Mouse (Mus musculus): ENCODE results near the gene Lrrc37a.

GRCm38 (mm10) chr11:103504497-103504896, at the start of gene Lrrc37a:
- TF ChIP-seq CTCF (IDR thresholded peaks at IDR 0.05; ENCODE audit: insufficient read depth, low read depth, low read length) (no peak), POLR2A (IDR thresholded peaks at IDR 0.05; ENCODE audit: insufficient read depth, low read depth, low read length) (no peak)

Data from olfactory bulb, adult 2 months (tissue).